Mouse (Mus musculus): ENCODE data around the gene Actn1. TPM values are rescaled to one million over a fixed set of nuclear protein-coding genes. Genes with fewer than 3 reads are reported as not detected.

The Actn1 gene
- polyA plus RNA-seq, 1 experiment from 2014 or later: 29.4 TPM

DNA sequence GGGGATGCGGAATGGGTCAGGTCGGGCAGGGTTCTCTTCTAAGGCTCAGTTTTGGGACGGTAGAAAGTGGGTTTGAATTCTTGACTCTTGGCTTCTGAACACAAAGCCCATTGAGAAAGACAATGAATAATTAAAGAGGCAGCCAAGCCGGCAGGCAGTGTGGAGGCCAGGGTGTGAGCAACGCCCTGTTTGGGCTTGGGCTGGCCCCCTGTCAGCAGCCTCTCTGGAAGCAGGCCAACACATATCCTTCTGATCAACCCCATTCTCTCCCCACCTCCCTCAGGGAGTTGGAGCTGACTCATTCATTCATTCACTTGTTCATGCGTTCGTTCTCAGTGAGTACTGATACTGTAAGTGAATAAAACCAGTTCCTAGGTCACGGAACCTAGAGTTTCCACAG is 36.7 kb downstream of the Actn1 start:
- H3K9me3 ChIP-seq: no peaks in the 10 kb centered on the region
- no peak overlapping the region for H3K27ac ChIP-seq
- H3K4me2 ChIP-seq: no peak overlapping the region
- no peak for ATAC-seq (ENCODE audit: insufficient number of reproducible peaks, low FRiP score, low TSS enrichment, low read depth)
- no peak overlapping the region for H3K4me3 ChIP-seq
- H3K36me3 ChIP-seq: no peaks in the 10 kb centered on the region
- H3K4me1 ChIP-seq: peaks cover 76% of the 10 kb centered on the region
- WGBS: 37% methylated on average over 8 of the region's 8 CpGs
- no peaks in the 10 kb centered on the region for H3K27me3 ChIP-seq
- H3K9ac ChIP-seq: no peak overlapping the region

DNA sequence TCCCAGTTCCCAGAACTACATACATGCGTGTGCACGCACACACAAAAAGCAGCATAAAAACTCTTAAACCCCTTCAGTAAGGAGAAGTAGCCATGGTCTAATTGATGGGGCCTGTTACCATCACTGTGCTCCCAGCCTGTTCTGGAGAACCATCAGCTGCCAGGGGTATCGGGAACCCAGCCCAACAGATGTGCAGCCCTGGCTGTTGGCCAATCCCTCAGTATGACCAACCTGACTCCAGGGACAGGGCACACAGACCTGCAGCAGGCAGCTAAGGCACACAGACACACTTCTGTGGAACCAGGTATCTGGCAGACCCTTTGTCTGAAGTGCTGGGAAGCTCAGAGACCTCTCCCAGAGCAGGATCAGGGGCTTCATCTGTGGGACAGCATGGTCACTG is 37.7 kb downstream of the Actn1 start:
- H3K4me3 ChIP-seq: no peak overlapping the region
- 70% methylated on average over 3 of the region's 3 CpGs for WGBS
- H3K27ac ChIP-seq: no peak overlapping the region
- H3K9ac ChIP-seq: no peak overlapping the region
- no peak for ATAC-seq (ENCODE audit: insufficient number of reproducible peaks, low FRiP score, low TSS enrichment, low read depth)
- no peak overlapping the region for H3K4me2 ChIP-seq
- H3K9me3 ChIP-seq: no peaks in the 10 kb centered on the region
- H3K4me1 ChIP-seq: peaks cover 73% of the 10 kb centered on the region
- H3K27me3 ChIP-seq: no peaks in the 10 kb centered on the region
- no peaks in the 10 kb centered on the region for H3K36me3 ChIP-seq

DNA sequence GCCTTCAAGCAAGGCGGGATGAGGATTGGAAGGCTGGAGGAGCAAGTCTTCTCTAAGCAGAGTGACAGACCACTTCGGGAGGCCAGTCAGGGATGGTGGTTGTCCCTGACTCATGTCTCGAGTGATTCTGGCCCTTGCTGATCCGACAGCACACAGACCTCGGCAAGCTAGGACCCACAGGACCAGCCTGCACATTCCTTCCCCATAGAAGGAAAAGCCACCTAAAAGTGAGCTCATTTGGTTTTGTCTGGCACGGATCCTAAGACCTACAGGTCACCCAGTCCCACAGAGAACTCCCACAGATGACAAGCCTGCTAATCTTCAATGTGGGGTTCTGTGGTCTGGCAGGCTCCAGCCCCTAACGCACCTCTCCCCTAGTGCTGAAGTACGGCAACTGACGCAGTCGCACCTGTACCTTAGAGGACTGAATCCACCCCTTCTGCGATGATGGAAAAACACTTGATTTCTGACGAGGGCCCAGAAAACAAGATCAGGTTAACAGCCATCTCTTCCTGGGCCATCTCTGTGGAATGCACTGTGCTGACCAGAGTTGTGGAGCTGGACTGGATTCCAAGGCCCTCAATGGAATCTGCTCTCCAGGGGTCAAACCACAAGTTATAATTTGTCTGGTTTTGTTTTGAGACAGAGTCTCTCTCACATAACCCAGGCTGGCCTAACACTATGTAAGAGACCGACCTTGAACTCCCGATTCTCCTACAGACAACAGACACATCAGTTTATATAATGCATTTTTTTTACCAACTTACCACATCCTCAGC is 39.7 kb downstream of the Actn1 start:
- H3K9me3 ChIP-seq: no peaks in the 10 kb centered on the region
- H3K36me3 ChIP-seq: no peaks in the 10 kb centered on the region
- H3K4me2 ChIP-seq: no peak overlapping the region
- H3K27ac ChIP-seq: 0 out of 2 replicates have a peak overlapping the region, but pooled peaks have one; percentile 35
- H3K27me3 ChIP-seq: no peaks in the 10 kb centered on the region
- no peak overlapping the region for H3K4me3 ChIP-seq
- no peak overlapping the region for H3K9ac ChIP-seq
- peaks cover 62% of the 10 kb centered on the region for H3K4me1 ChIP-seq
- ATAC-seq (ENCODE audit: insufficient number of reproducible peaks, low FRiP score, low TSS enrichment, low read depth): no peak
- 67% methylated on average over 14 of the region's 14 CpGs for WGBS

DNA sequence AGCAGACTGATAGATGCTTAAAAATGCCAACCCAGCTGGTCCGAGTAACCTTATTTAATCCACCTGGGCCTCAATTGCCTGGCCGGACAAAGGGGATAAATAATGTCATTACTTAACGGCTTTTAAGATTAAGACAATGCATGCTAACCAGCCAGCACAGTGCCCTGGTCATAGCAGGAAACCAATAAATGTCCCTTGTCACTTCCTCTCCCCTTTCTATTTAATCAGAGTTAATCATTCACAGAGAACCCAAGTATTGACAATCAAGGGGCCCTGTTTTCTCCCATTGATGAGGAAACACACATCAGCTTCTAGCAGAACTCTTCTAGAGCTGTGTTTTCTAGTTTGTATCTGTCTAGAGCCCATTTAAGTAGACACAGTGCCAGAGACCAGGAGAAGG is 41.4 kb downstream of the Actn1 start:
- no peak overlapping the region for H3K27ac ChIP-seq
- no peaks in the 10 kb centered on the region for H3K9me3 ChIP-seq

DNA sequence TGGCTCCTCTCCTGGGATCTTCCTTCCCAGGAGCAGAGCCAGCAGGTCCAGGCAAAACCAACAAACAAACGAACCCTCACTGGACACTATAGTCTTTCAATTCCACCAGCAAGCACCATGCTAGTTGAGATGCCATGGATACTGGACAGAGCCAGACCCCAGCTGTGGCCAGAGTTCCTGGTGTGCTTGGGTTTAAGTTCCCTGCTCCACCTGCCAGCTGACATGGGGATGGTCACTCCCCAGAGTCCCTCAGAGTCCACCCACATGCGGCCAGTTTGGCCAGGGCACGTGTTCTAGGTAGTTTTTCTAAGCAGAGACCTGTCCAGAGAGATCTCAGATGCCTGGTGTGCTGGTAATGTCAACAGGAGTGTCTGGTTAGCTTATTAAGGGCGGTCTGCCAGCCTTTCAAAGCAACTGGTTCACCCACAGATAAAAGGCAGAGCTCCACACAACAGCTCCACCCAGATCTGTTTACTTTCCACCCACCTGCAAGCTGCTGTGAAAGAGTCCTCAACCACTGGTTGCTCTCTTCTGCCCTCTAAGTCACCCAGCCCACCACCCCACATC is 42.0 kb downstream of the Actn1 start:
- H3K9me3 ChIP-seq: no peaks in the 10 kb centered on the region
- no peak for ATAC-seq (ENCODE audit: insufficient number of reproducible peaks, low FRiP score, low TSS enrichment, low read depth)
- WGBS: 62% methylated on average over 4 of the region's 4 CpGs
- H3K4me3 ChIP-seq: no peak overlapping the region
- H3K9ac ChIP-seq: no peak overlapping the region
- H3K36me3 ChIP-seq: no peaks in the 10 kb centered on the region
- no peak overlapping the region for H3K4me2 ChIP-seq
- H3K4me1 ChIP-seq: peaks cover 54% of the 10 kb centered on the region
- no peaks in the 10 kb centered on the region for H3K27me3 ChIP-seq
- H3K27ac ChIP-seq: no peak overlapping the region

More for the DNA sequence above, 41.4 kb downstream of the Actn1 start:
- no peaks in the 10 kb centered on the region for H3K36me3 ChIP-seq
- H3K4me3 ChIP-seq: no peak overlapping the region
- no peak for ATAC-seq (ENCODE audit: insufficient number of reproducible peaks, low FRiP score, low TSS enrichment, low read depth)
- no peak overlapping the region for H3K4me2 ChIP-seq
- H3K9ac ChIP-seq: no peak overlapping the region
- peaks cover 54% of the 10 kb centered on the region for H3K4me1 ChIP-seq
- 58% methylated on average over 3 of the region's 3 CpGs for WGBS
- no peaks in the 10 kb centered on the region for H3K27me3 ChIP-seq

DNA sequence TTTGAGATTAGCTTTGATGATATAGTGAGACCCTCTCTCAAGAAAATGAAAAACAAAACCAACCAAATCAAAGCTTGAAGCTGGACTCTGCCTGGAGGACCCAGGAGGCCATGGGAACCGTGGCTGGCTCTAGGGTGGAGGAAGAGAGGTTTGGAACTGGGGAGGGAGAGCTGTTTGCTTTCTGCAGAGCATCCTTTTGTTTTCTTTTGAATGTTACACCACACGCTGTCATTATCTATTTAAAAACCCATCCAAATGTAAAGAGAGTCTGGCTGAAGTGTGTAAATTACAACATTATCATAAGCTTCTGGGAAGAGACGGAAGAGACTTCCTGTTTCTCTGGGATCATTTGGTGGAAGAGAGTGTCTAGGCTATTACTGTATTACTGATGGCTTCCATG is 43.1 kb downstream of the Actn1 start:
- no peaks in the 10 kb centered on the region for H3K27me3 ChIP-seq
- H3K4me1 ChIP-seq: peaks cover 56% of the 10 kb centered on the region
- no peak overlapping the region for H3K4me3 ChIP-seq
- H3K9ac ChIP-seq: no peak overlapping the region
- no peak for ATAC-seq (ENCODE audit: insufficient number of reproducible peaks, low FRiP score, low TSS enrichment, low read depth)
- H3K36me3 ChIP-seq: no peaks in the 10 kb centered on the region
- H3K27ac ChIP-seq: no peak overlapping the region
- 76% methylated on average over 3 of the region's 3 CpGs for WGBS
- no peaks in the 10 kb centered on the region for H3K9me3 ChIP-seq
- H3K4me2 ChIP-seq: no peak overlapping the region

DNA sequence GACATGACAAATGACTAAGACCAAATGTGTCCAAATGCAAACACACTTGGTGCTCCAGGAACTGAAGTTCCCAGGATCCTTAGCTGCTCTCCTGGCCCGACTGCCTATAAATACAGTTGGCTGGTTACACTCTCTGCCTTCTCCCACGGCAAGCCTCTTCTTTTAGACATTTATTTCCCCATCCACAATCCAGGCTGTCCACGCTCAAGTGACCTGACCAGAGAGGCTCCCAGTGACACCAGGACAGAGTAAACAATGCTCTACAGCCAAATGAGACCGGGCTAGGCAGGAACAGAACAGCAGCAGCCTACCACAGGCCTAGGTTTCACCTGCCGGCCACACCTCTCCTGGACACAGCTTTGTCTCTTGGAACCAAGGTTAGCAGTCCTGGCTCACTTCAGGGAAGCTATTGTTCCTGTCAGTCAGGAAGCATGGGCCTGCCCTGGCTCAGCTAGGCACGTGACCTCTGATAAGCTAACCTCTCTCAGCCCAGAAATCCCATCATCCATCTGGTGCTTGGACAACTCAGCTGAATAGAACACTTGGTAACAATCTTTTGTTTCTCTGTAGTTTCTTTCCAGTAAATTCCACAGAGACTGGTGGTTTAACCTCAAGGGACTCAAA is 43.8 kb downstream of the Actn1 start:
- ATAC-seq (ENCODE audit: insufficient number of reproducible peaks, low FRiP score, low TSS enrichment, low read depth): no peak
- H3K4me3 ChIP-seq: no peak overlapping the region
- H3K9me3 ChIP-seq: no peaks in the 10 kb centered on the region
- H3K27me3 ChIP-seq: no peaks in the 10 kb centered on the region
- WGBS: 74% methylated on average over 6 of the region's 6 CpGs
- no peak overlapping the region for H3K27ac ChIP-seq
- H3K9ac ChIP-seq: no peak overlapping the region
- H3K4me2 ChIP-seq: no peak overlapping the region
- peaks cover 62% of the 10 kb centered on the region for H3K4me1 ChIP-seq
- no peaks in the 10 kb centered on the region for H3K36me3 ChIP-seq

DNA sequence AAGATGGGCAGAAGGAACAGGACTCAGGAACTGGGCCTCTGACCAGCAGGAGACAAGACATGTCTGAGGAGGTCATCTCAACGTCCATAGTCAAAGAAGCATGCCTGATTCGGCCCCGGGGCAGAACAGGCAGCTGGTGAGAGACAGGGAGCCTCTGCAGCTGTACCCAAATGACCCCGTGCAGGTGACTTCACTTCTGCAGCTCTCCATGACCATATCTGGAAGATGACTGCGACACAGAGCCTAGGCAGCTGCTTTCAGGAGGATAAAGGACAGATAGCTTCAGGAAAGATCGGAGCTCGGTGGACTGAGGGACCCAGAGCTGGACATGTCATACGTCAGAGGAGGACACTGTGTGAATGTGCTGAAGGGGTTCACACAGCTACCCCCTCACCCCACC is 46.4 kb downstream of the Actn1 start:
- Histone ChIP-seq H3K4me2 (no peak overlapping the region), H3K4me1 (peaks cover 64% of the 10 kb centered on the region), H3K27me3 (no peaks in the 10 kb centered on the region), H3K9me3 (no peaks in the 10 kb centered on the region), H3K4me3 (no peak overlapping the region), H3K9ac (no peak overlapping the region), H3K27ac (no peak overlapping the region), H3K36me3 (peaks cover 2% of the 10 kb centered on the region; the same call in 1 of the 2 replicates)
- WGBS: 60% methylated on average over 8 of the region's 8 CpGs
- no peak for ATAC-seq (ENCODE audit: insufficient number of reproducible peaks, low FRiP score, low TSS enrichment, low read depth)

DNA sequence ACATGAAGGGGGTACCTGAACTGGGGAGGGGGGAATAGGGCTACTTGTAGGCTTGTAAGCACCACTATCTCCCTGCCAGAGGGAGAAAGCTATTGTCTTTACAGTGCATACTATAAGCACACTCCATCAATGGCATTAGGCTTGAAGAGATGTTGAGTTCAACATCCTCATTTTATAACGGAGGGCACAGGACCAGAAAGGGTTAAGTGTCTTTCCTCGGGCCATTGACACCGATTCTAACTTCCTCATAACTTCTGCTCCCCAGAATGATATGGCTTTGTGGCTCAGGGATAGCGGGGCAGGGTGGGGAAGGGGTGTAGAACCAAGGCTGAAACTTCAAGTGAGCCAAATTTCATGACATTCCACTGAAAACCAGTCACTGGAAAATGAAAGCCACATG is 46.9 kb downstream of the Actn1 start:
- H3K4me3 ChIP-seq: no peak overlapping the region
- peaks cover 6% of the 10 kb centered on the region; the same call in 1 of the 2 replicates for H3K36me3 ChIP-seq
- H3K9ac ChIP-seq: no peak overlapping the region
- no peak for ATAC-seq (ENCODE audit: insufficient number of reproducible peaks, low FRiP score, low TSS enrichment, low read depth)
- no peaks in the 10 kb centered on the region for H3K27me3 ChIP-seq
- H3K9me3 ChIP-seq: no peaks in the 10 kb centered on the region
- no peak overlapping the region for H3K27ac ChIP-seq
- H3K4me2 ChIP-seq: no peak overlapping the region
- peaks cover 66% of the 10 kb centered on the region for H3K4me1 ChIP-seq
- 32% methylated on average over 4 of the region's 4 CpGs for WGBS

DNA sequence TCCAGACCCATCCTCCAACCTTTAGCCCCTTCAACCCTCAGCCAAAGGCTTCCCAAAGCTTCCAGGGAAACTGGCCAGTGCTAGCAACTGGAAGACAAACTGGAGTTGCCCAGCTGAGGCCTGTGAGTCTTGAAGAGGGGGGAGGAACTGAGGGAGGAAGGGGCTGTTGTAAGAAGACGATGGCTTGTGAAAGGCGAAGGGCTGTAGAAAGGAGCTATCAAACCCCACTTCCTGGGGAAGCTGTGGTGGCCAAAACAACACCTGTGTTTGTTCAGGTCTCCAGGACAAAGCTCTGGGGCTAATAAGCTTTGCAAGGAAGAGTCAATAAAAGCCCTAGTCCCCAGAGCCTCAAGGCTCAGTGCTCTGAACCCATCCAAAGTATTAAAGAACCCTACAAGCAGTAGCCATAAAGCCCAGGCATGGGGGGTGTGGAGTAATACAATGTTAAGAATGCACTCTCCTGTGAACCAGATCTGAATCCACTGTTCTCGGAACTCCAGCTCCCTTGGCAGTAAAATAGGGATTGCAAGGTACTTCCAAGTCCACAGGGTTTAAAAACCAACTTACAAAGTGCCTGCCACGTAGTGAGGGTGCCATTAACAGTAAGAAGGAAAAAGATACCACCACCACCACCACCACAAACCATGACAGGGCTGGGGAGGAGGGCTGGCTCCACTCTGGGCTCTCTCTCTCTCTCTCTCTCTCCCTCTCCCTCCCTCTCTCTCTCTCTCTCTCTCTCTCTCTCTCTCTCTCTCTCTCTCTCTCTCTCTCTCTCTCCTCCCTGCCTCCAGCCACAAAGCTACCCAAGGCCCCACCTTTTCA is 49.2 kb downstream of the Actn1 start:
- Histone ChIP-seq H3K4me2 (no peak overlapping the region), H3K4me3 (no peak overlapping the region), H3K27ac (peak overlapping the region; percentile 47; the same call in 1 of the 2 replicates), H3K9ac (no peak overlapping the region), H3K9me3 (no peaks in the 10 kb centered on the region), H3K36me3 (peaks cover 20% of the 10 kb centered on the region; the same call in 1 of the 2 replicates), H3K4me1 (peaks cover 56% of the 10 kb centered on the region), H3K27me3 (no peaks in the 10 kb centered on the region)
- no peak for ATAC-seq (ENCODE audit: insufficient number of reproducible peaks, low FRiP score, low TSS enrichment, low read depth)
- WGBS: 32% methylated on average over 4 of the region's 4 CpGs

DNA sequence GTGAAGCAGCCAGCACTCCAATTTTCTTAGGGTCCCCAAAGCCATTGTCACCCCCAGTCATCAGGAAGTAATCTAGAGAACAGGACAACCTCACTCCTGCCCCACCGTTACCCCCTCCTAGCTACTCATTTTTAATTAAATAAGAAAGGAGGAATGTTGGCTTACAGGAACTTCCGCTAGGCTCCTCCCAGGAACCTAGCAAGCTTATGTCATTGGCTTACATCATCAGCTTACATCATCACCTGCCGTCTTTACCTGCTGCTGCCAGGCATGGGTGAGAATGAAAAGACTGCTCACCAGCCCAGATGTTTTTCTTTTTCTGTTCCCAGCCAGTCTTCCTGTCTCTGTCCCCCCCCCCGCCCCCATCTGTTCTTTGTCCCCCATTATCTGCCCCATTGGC is 50.3 kb downstream of the Actn1 start:
- H3K36me3 ChIP-seq: peaks cover 24% of the 10 kb centered on the region
- H3K4me2 ChIP-seq: no peak overlapping the region
- ATAC-seq (ENCODE audit: insufficient number of reproducible peaks, low FRiP score, low TSS enrichment, low read depth): no peak
- H3K9ac ChIP-seq: no peak overlapping the region
- H3K9me3 ChIP-seq: no peaks in the 10 kb centered on the region
- H3K4me1 ChIP-seq: peaks cover 56% of the 10 kb centered on the region
- no peak overlapping the region for H3K27ac ChIP-seq
- H3K4me3 ChIP-seq: no peak overlapping the region
- 57% methylated on average over 4 of the region's 4 CpGs for WGBS
- no peaks in the 10 kb centered on the region for H3K27me3 ChIP-seq
